Mouse (Mus musculus): ENCODE data around the gene Smco4.

- no peak for TF ChIP-seq CTCF (conservative IDR thresholded peaks at IDR 0.05; ENCODE audit: insufficient read depth, insufficient read length, low read depth, low read length)
- no peak for TF ChIP-seq POLR2A (IDR thresholded peaks at IDR 0.05; ENCODE audit: low read depth, low read length)
These were observed 10.6 kb downstream of the Smco4 start for GRCm38 (mm10) chr9:15503827-15504226.
